Mouse (Mus musculus): ENCODE results near the gene Gm20388. TPM values are rescaled to one million over a fixed set of nuclear protein-coding genes. Genes with fewer than 3 reads are reported as not detected.

Gm20388 gene
- polyA plus RNA-seq, 1 experiment from 2014 or later: 7.4 TPM

DNA sequence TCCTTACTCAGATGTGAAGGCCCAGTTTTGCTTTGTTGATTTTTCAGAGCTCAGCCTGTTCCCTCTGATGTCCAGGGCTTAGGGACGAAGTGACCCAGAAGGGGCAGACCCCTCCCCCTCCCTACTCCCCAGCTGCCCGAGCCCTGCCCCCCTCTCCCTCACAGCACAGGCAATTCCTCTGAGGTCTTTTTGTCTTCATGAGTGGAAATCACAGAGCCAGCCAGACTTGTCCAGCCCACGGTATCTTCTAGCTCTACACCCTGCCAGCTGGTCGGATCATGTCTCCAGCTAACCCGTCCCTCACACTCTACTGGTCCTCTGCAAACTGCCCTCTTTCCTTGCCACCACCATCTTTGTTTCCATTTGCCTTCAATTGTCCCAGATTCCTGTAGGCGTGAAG, 123.8 kb downstream of the Gm20388 start:
- Histone ChIP-seq H3K4me3 (replicated peaks; ENCODE audit: low read length) (no peak overlapping the region), H3K4me2 (ENCODE audit: low read depth, low read length) (no peak overlapping the region), H3K9ac (ENCODE audit: low read length) (no peak overlapping the region), H3K27ac (ENCODE audit: low read length) (no peak overlapping the region), H3K4me1 (ENCODE audit: control insufficient read depth, insufficient read depth, low read length) (peaks cover 12% of the 10 kb centered on the region; the same call in 1 of the 2 replicates), H3K27me3 (ENCODE audit: control insufficient read depth, insufficient read depth, low read length) (no peaks in the 10 kb centered on the region), H3K36me3 (ENCODE audit: control insufficient read depth, insufficient read depth, low read length) (no peaks in the 10 kb centered on the region), H3K9me3 (replicated peaks; ENCODE audit: control insufficient read depth, low read length) (no peaks in the 10 kb centered on the region)
- no peak for ATAC-seq (ENCODE audit: insufficient read depth, low FRiP score)
- WGBS: 58% methylated on average over 6 of the region's 6 CpGs

DNA sequence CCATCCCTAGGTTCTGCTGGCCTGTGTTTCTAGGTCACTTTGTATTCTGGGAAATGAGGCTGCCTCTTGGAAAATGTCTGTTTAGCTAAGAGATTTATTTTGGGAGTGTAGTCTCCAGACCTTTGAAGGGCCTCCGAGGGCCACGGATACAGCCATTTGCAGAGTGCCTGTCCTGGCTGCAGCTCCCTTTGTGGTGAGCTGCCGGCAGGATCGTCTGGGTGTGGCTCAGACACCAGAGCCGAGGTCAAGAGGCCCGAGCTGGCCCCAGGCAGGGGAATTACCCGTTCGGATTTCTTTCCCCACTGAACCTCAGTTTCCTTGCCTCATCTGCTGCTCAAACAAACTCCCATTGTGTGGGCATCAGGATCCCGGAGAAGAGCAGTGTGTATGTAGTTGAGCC, 125.5 kb downstream of the Gm20388 start:
- Histone ChIP-seq H3K27ac (ENCODE audit: low read length) (no peak overlapping the region), H3K4me2 (ENCODE audit: low read depth, low read length) (no peak overlapping the region), H3K36me3 (ENCODE audit: control insufficient read depth, insufficient read depth, low read length) (no peaks in the 10 kb centered on the region), H3K9ac (ENCODE audit: low read length) (no peak overlapping the region), H3K27me3 (ENCODE audit: control insufficient read depth, insufficient read depth, low read length) (no peaks in the 10 kb centered on the region), H3K4me1 (ENCODE audit: control insufficient read depth, insufficient read depth, low read length) (peaks cover 12% of the 10 kb centered on the region; the same call in 1 of the 2 replicates), H3K4me3 (replicated peaks; ENCODE audit: low read length) (no peak overlapping the region), H3K9me3 (replicated peaks; ENCODE audit: control insufficient read depth, low read length) (no peaks in the 10 kb centered on the region)
- WGBS: 16% methylated on average over 9 of the region's 9 CpGs
- no peak for ATAC-seq (ENCODE audit: insufficient read depth, low FRiP score)

DNA sequence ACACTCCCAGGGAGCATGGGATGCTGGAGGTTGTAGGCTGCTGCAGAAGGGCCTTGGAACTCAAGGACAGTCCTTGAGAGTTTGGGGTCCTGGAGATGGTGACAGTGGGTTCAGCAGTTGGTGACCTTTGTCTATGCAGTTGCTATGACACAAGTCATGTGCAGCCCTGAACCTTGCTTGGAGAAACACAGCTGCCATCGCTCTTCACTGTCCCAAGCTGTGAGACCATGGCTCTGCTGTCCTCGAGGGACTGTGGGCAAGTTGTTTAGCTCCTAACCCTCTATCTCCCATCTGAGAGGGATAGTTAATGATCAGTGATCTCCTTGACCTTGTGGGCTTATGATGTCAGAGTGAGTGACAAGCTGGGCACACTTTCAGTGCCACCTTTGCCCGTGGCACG, 125.9 kb downstream of the Gm20388 start:
- H3K36me3 ChIP-seq (ENCODE audit: control insufficient read depth, insufficient read depth, low read length): no peaks in the 10 kb centered on the region
- ATAC-seq (ENCODE audit: insufficient read depth, low FRiP score): no peak
- no peaks in the 10 kb centered on the region for H3K27me3 ChIP-seq (ENCODE audit: control insufficient read depth, insufficient read depth, low read length)
- no peak overlapping the region for H3K9ac ChIP-seq (ENCODE audit: low read length)
- H3K4me1 ChIP-seq (ENCODE audit: control insufficient read depth, insufficient read depth, low read length): peaks cover 12% of the 10 kb centered on the region; the same call in 1 of the 2 replicates
- no peak overlapping the region for H3K4me2 ChIP-seq (ENCODE audit: low read depth, low read length)
- no peak overlapping the region for H3K27ac ChIP-seq (ENCODE audit: low read length)
- H3K9me3 ChIP-seq (replicated peaks; ENCODE audit: control insufficient read depth, low read length): no peaks in the 10 kb centered on the region
- H3K4me3 ChIP-seq (replicated peaks; ENCODE audit: low read length): no peak overlapping the region
- 73% methylated on average over 4 of the region's 4 CpGs for WGBS

DNA sequence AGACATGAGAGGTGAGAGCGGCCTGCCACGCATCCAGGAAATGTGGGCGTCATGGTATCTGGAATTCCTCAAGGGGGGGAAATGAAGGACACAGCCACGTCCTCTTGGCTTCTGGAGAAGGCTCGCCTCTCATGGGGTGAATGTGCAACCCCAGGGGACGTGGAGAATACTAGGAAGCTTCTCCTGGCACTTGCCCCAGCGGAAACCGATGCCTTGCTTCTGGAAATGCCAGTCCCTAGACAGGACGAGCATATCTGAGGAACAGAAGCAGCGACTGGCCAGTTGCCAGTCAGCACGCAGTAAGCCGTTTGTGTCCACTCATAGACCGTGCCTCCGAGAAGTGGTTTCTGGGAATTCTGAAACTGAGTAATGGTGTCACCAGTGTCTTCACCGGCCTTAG, 126.6 kb downstream of the Gm20388 start:
- H3K9me3 ChIP-seq (replicated peaks; ENCODE audit: control insufficient read depth, low read length): no peaks in the 10 kb centered on the region
- no peak overlapping the region for H3K27ac ChIP-seq (ENCODE audit: low read length)
- 72% methylated on average over 15 of the region's 15 CpGs for WGBS
- ATAC-seq (ENCODE audit: insufficient read depth, low FRiP score): no peak
- no peak overlapping the region for H3K4me3 ChIP-seq (replicated peaks; ENCODE audit: low read length)
- peaks cover 12% of the 10 kb centered on the region; the same call in 1 of the 2 replicates for H3K4me1 ChIP-seq (ENCODE audit: control insufficient read depth, insufficient read depth, low read length)
- no peaks in the 10 kb centered on the region for H3K36me3 ChIP-seq (ENCODE audit: control insufficient read depth, insufficient read depth, low read length)
- no peak overlapping the region; the same call in 1 of the 2 replicates for H3K9ac ChIP-seq (ENCODE audit: low read length)
- H3K27me3 ChIP-seq (ENCODE audit: control insufficient read depth, insufficient read depth, low read length): no peaks in the 10 kb centered on the region
- no peak overlapping the region for H3K4me2 ChIP-seq (ENCODE audit: low read depth, low read length)

DNA sequence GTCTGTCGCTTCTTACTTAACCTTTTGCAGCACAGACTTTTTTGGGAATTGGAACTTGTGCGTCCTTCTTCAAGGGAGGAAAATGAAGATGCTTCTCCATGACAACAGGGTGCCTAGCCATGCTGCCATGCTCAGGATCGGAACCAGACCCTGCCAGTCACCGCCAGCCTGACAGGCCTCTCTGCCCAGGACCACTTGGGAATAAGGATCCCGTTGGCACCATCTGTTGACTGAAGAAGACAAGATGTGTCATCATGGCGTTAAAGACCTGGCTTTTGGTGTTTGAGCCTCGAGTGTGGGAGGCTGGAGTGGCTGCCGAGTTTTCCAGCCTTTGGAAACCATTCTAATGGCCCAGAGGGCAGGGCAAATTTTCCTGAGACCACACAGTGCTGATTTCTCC, 127.0 kb downstream of the Gm20388 start:
- ATAC-seq (ENCODE audit: insufficient read depth, low FRiP score): no peak
- H3K4me3 ChIP-seq (replicated peaks; ENCODE audit: low read length): no peak overlapping the region
- no peaks in the 10 kb centered on the region for H3K9me3 ChIP-seq (replicated peaks; ENCODE audit: control insufficient read depth, low read length)
- H3K27me3 ChIP-seq (ENCODE audit: control insufficient read depth, insufficient read depth, low read length): no peaks in the 10 kb centered on the region
- H3K9ac ChIP-seq (ENCODE audit: low read length): no peak overlapping the region
- H3K36me3 ChIP-seq (ENCODE audit: control insufficient read depth, insufficient read depth, low read length): no peaks in the 10 kb centered on the region
- H3K27ac ChIP-seq (ENCODE audit: low read length): no peak overlapping the region
- 83% methylated on average over 8 of the region's 8 CpGs for WGBS
- H3K4me1 ChIP-seq (ENCODE audit: control insufficient read depth, insufficient read depth, low read length): peaks cover 12% of the 10 kb centered on the region; the same call in 1 of the 2 replicates
- H3K4me2 ChIP-seq (ENCODE audit: low read depth, low read length): no peak overlapping the region

DNA sequence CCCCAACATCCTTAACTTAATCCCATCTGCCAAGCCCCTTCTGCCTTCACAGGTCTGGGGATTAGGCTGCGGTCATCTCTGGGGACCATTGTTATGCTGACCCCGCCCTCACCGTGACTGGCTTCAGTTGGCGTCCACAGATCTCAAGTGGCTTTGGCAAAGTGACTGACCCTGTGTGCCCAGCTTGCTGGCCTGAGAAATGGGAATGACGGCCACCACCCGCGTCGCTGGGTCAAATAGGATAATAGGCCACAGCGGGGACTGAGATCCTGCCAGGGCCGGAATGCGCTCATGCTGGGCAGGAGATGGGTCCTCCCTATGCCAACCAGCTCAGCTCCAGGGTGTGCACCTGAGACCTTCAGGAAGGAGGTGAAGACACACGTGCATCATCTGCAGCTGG, 128.1 kb downstream of the Gm20388 start:
- no peaks in the 10 kb centered on the region for H3K27me3 ChIP-seq (ENCODE audit: control insufficient read depth, insufficient read depth, low read length)
- H3K9ac ChIP-seq (ENCODE audit: low read length): no peak overlapping the region
- no peak for ATAC-seq (ENCODE audit: insufficient read depth, low FRiP score)
- H3K9me3 ChIP-seq (replicated peaks; ENCODE audit: control insufficient read depth, low read length): no peaks in the 10 kb centered on the region
- H3K36me3 ChIP-seq (ENCODE audit: control insufficient read depth, insufficient read depth, low read length): no peaks in the 10 kb centered on the region
- H3K4me3 ChIP-seq (replicated peaks; ENCODE audit: low read length): no peak overlapping the region
- 91% methylated on average over 12 of the region's 12 CpGs for WGBS
- no peak overlapping the region for H3K4me2 ChIP-seq (ENCODE audit: low read depth, low read length)
- peaks cover 12% of the 10 kb centered on the region; the same call in 1 of the 2 replicates for H3K4me1 ChIP-seq (ENCODE audit: control insufficient read depth, insufficient read depth, low read length)
- H3K27ac ChIP-seq (ENCODE audit: low read length): no peak overlapping the region

DNA sequence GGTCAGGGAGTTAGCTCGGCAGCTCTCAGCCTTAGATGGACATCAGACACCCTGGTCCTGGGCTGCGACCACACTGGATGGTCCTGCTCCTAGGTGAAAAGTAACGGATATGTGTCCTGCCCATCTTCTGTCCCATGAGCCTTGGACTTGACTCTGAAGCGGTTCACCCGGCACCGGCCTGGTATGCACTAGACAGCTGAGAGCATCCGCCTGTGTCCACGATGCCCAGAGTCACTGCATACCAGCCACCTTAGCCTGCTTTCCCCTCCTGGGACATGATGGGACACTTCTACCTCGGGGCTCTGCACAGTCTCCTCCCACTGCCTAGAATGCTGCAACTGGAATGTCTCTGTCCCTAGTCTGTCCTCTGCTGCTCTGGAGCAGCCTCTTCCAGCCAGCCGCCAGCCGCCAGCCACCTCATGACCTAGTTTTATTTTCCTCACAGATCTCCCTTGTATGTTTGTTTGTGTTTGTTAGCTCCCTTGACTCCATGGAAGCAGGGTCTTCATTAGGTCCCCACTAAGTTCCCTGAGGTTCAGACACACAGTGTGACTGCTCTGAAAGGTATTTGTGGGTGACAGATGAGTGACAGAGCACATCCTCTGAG, 128.8 kb downstream of the Gm20388 start:
- 77% methylated on average over 11 of the region's 11 CpGs for WGBS
- no peaks in the 10 kb centered on the region for H3K36me3 ChIP-seq (ENCODE audit: control insufficient read depth, insufficient read depth, low read length)
- H3K4me1 ChIP-seq (ENCODE audit: control insufficient read depth, insufficient read depth, low read length): peaks cover 10% of the 10 kb centered on the region; the same call in 1 of the 2 replicates

DNA sequence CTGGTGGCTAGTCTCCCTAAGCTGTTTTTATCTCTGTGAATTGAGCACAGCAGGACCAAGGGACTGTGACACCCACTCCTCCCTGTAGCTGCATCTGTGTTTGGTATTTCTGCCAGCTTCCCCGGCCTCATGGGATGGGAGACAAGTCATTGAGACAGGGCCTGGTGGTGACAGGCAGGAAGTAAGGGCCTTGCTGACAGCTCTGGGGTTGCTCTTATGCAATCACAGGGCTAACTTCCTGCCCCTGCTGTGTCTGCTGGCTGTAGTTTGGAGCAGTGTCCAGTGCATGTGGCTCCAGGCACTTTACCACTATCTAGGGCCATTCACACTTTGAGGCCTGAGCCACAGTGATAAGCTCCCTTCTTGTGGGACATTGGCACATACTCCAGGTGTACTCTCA, 130.2 kb downstream of the Gm20388 start:
- H3K27me3 ChIP-seq (ENCODE audit: control insufficient read depth, insufficient read depth, low read length): no peaks in the 10 kb centered on the region
- 58% methylated on average over 1 of the region's 1 CpGs for WGBS
- no peak overlapping the region for H3K4me3 ChIP-seq (replicated peaks; ENCODE audit: low read length)
- no peak for ATAC-seq (ENCODE audit: insufficient read depth, low FRiP score)
- H3K4me2 ChIP-seq (ENCODE audit: low read depth, low read length): no peak overlapping the region
- H3K36me3 ChIP-seq (ENCODE audit: control insufficient read depth, insufficient read depth, low read length): no peaks in the 10 kb centered on the region
- no peak overlapping the region for H3K9ac ChIP-seq (ENCODE audit: low read length)
- H3K9me3 ChIP-seq (replicated peaks; ENCODE audit: control insufficient read depth, low read length): no peaks in the 10 kb centered on the region
- no peak overlapping the region for H3K27ac ChIP-seq (ENCODE audit: low read length)
- H3K4me1 ChIP-seq (ENCODE audit: control insufficient read depth, insufficient read depth, low read length): peaks cover 7% of the 10 kb centered on the region; the same call in 1 of the 2 replicates

More for the DNA sequence above, 128.8 kb downstream of the Gm20388 start:
- no peak overlapping the region for H3K9ac ChIP-seq (ENCODE audit: low read length)
- H3K4me2 ChIP-seq (ENCODE audit: low read depth, low read length): no peak overlapping the region
- no peak for ATAC-seq (ENCODE audit: insufficient read depth, low FRiP score)
- no peak overlapping the region for H3K27ac ChIP-seq (ENCODE audit: low read length)
- no peaks in the 10 kb centered on the region for H3K9me3 ChIP-seq (replicated peaks; ENCODE audit: control insufficient read depth, low read length)
- no peaks in the 10 kb centered on the region for H3K27me3 ChIP-seq (ENCODE audit: control insufficient read depth, insufficient read depth, low read length)
- no peak overlapping the region for H3K4me3 ChIP-seq (replicated peaks; ENCODE audit: low read length)

DNA sequence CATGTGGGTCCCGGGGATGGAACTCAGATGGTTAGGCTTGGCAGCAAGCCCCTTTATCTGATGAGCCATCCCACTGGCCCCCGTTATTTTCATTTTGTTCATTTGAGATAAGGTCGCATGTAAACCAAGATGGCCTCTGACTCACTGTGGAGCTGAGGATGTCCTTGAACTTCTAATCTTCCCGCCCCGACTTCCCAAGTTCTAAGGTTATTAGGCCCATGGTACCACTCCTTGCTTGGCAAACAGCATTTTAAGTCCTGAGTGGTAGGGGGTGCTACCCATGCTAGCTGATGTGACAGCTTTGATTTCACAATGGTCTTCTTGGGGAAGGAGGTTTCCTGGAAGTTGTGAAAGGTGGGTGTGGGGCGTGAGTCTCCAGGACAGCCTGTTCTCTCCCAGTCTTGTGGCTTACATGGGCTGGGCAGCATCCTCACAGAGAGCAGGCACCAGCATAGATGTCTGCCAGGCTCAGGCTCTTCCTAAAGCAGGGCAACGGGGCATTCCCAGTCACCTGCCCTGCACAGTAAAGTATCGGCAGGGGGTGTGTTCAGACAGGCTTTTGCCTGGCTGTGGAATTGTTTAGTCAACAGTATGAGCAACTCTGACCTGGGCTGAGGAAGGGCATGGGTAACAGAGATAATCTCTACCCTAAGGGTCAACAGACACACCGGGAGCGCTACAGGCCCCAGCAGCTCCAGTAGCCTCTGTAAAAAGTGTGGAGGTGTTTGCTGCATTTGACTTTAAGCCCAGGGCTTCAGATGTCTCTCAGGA, 132.1 kb downstream of the Gm20388 start:
- Histone ChIP-seq H3K4me3 (replicated peaks; ENCODE audit: low read length) (no peak overlapping the region), H3K27me3 (ENCODE audit: control insufficient read depth, insufficient read depth, low read length) (no peaks in the 10 kb centered on the region), H3K9ac (ENCODE audit: low read length) (no peak overlapping the region), H3K4me1 (ENCODE audit: control insufficient read depth, insufficient read depth, low read length) (0 out of 2 replicates have a peak, but pooled peaks cover 5% of the 10 kb centered on the region), H3K9me3 (replicated peaks; ENCODE audit: control insufficient read depth, low read length) (no peaks in the 10 kb centered on the region), H3K36me3 (ENCODE audit: control insufficient read depth, insufficient read depth, low read length) (no peaks in the 10 kb centered on the region), H3K27ac (ENCODE audit: low read length) (no peak overlapping the region), H3K4me2 (ENCODE audit: low read depth, low read length) (no peak overlapping the region)
- ATAC-seq (ENCODE audit: insufficient read depth, low FRiP score): no peak
- 65% methylated on average over 10 of the region's 10 CpGs for WGBS
